Mouse (Mus musculus): Measurements from ENCODE around the gene Ctdspl. TPM values are rescaled to one million over a fixed set of nuclear protein-coding genes. Genes with fewer than 3 reads are reported as not detected.

The Ctdspl gene
- polyA plus RNA-seq, 1 experiment from 2014 or later, result 21.3 TPM

- Histone ChIP-seq H3K9ac (ENCODE audit: low read length) (no peak overlapping the region), H3K27ac (ENCODE audit: low read depth) (no peak overlapping the region), H3K4me2 (ENCODE audit: low read length) (peak overlapping the region; percentile 28; the same call in 1 of the 2 replicates), H3K4me1 (replicated peaks; ENCODE audit: control insufficient read depth, insufficient read depth, low read length) (peaks cover 24% of the 10 kb centered on the region), H3K27me3 (replicated peaks; ENCODE audit: control insufficient read depth, insufficient read depth, low read length) (no peaks in the 10 kb centered on the region), H3K4me3 (ENCODE audit: low read depth, low read length) (no peak overlapping the region), H3K9me3 (ENCODE audit: control insufficient read depth, low read length) (no peaks in the 10 kb centered on the region), H3K36me3 (ENCODE audit: control insufficient read depth, insufficient read depth, low read length) (0 out of 2 replicates have a peak, but pooled peaks cover 5% of the 10 kb centered on the region)
- DNase-seq (ENCODE audit: low spot score) (no peak), ATAC-seq (replicated peaks; ENCODE audit: low FRiP score, low TSS enrichment, low read depth) (no peak)
- WGBS, result 64% methylated on average over 12 of the region's 12 CpGs
Observed at GRCm38 (mm10) chr9:118934319-118934718, 8.1 kb downstream of the Ctdspl start.

GRCm38 (mm10) chr9:118935098-118935497, 8.8 kb downstream of the Ctdspl start:
- 0 out of 2 replicates have a peak, but pooled peaks cover 5% of the 10 kb centered on the region for H3K36me3 ChIP-seq (ENCODE audit: control insufficient read depth, insufficient read depth, low read length)
- no peaks in the 10 kb centered on the region for H3K9me3 ChIP-seq (ENCODE audit: control insufficient read depth, low read length)
- no peak overlapping the region for H3K4me3 ChIP-seq (ENCODE audit: low read depth, low read length)
- H3K4me2 ChIP-seq (ENCODE audit: low read length), result no peak overlapping the region
- no peak for ATAC-seq (replicated peaks; ENCODE audit: low FRiP score, low TSS enrichment, low read depth)
- no peak overlapping the region for H3K9ac ChIP-seq (ENCODE audit: low read length)
- 69% methylated on average over 13 of the region's 13 CpGs for WGBS
- H3K27me3 ChIP-seq (replicated peaks; ENCODE audit: control insufficient read depth, insufficient read depth, low read length), result no peaks in the 10 kb centered on the region
- no peak overlapping the region for H3K27ac ChIP-seq (ENCODE audit: low read depth)
- DNase-seq (ENCODE audit: low spot score), result no peak
- H3K4me1 ChIP-seq (replicated peaks; ENCODE audit: control insufficient read depth, insufficient read depth, low read length), result peaks cover 22% of the 10 kb centered on the region

- Histone ChIP-seq H3K4me1 (replicated peaks; ENCODE audit: control insufficient read depth, insufficient read depth, low read length) (peaks cover 25% of the 10 kb centered on the region), H3K9ac (ENCODE audit: low read length) (no peak overlapping the region), H3K27me3 (replicated peaks; ENCODE audit: control insufficient read depth, insufficient read depth, low read length) (no peaks in the 10 kb centered on the region), H3K36me3 (ENCODE audit: control insufficient read depth, insufficient read depth, low read length) (no peaks in the 10 kb centered on the region), H3K9me3 (ENCODE audit: control insufficient read depth, low read length) (no peaks in the 10 kb centered on the region), H3K4me2 (ENCODE audit: low read length) (no peak overlapping the region), H3K4me3 (ENCODE audit: low read depth, low read length) (no peak overlapping the region), H3K27ac (ENCODE audit: low read depth) (no peak overlapping the region)
- DNase-seq (ENCODE audit: low spot score) (no peak), ATAC-seq (replicated peaks; ENCODE audit: low FRiP score, low TSS enrichment, low read depth) (no peak)
- WGBS, result 66% methylated on average over 12 of the region's 12 CpGs
Observed at GRCm38 (mm10) chr9:118936071-118936470, 9.8 kb downstream of the Ctdspl start.

- no peak for DNase-seq (ENCODE audit: low spot score)
- Histone ChIP-seq H3K9me3 (ENCODE audit: control insufficient read depth, low read length) (no peaks in the 10 kb centered on the region), H3K27me3 (replicated peaks; ENCODE audit: control insufficient read depth, insufficient read depth, low read length) (no peaks in the 10 kb centered on the region), H3K27ac (ENCODE audit: low read depth) (no peak overlapping the region), H3K4me3 (ENCODE audit: low read depth, low read length) (no peak overlapping the region), H3K9ac (ENCODE audit: low read length) (no peak overlapping the region), H3K4me2 (ENCODE audit: low read length) (no peak overlapping the region), H3K36me3 (ENCODE audit: control insufficient read depth, insufficient read depth, low read length) (no peaks in the 10 kb centered on the region), H3K4me1 (replicated peaks; ENCODE audit: control insufficient read depth, insufficient read depth, low read length) (peaks cover 25% of the 10 kb centered on the region)
- ATAC-seq (replicated peaks; ENCODE audit: low FRiP score, low TSS enrichment, low read depth), result no peak
- 71% methylated on average over 3 of the region's 3 CpGs for WGBS
Observed at GRCm38 (mm10) chr9:118937515-118937914, 11.3 kb downstream of the Ctdspl start.

- 28% methylated on average over 13 of the region's 13 CpGs for WGBS
- H3K27ac ChIP-seq (ENCODE audit: low read depth), result no peak overlapping the region
- no peak overlapping the region for H3K4me2 ChIP-seq (ENCODE audit: low read length)
- H3K9me3 ChIP-seq (ENCODE audit: control insufficient read depth, low read length), result no peaks in the 10 kb centered on the region
- no peak overlapping the region for H3K4me3 ChIP-seq (ENCODE audit: low read depth, low read length)
- H3K36me3 ChIP-seq (ENCODE audit: control insufficient read depth, insufficient read depth, low read length), result no peaks in the 10 kb centered on the region
- H3K4me1 ChIP-seq (replicated peaks; ENCODE audit: control insufficient read depth, insufficient read depth, low read length), result peaks cover 23% of the 10 kb centered on the region
- no peak overlapping the region for H3K9ac ChIP-seq (ENCODE audit: low read length)
- DNase-seq (ENCODE audit: low spot score) (no peak), ATAC-seq (replicated peaks; ENCODE audit: low FRiP score, low TSS enrichment, low read depth) (no peak)
- no peaks in the 10 kb centered on the region for H3K27me3 ChIP-seq (replicated peaks; ENCODE audit: control insufficient read depth, insufficient read depth, low read length)
Observed at GRCm38 (mm10) chr9:118939410-118939809, 13.2 kb downstream of the Ctdspl start.

GRCm38 (mm10) chr9:118939831-118940230, 13.6 kb downstream of the Ctdspl start:
- H3K4me2 ChIP-seq (ENCODE audit: low read length), result no peak overlapping the region
- H3K27ac ChIP-seq (ENCODE audit: low read depth), result no peak overlapping the region
- DNase-seq (ENCODE audit: low spot score), result no peak
- no peak overlapping the region for H3K4me3 ChIP-seq (ENCODE audit: low read depth, low read length)
- ATAC-seq (replicated peaks; ENCODE audit: low FRiP score, low TSS enrichment, low read depth), result no peak
- H3K36me3 ChIP-seq (ENCODE audit: control insufficient read depth, insufficient read depth, low read length), result no peaks in the 10 kb centered on the region
- H3K4me1 ChIP-seq (replicated peaks; ENCODE audit: control insufficient read depth, insufficient read depth, low read length), result peaks cover 21% of the 10 kb centered on the region
- no peaks in the 10 kb centered on the region for H3K27me3 ChIP-seq (replicated peaks; ENCODE audit: control insufficient read depth, insufficient read depth, low read length)
- WGBS, result 82% methylated on average over 12 of the region's 12 CpGs
- H3K9ac ChIP-seq (ENCODE audit: low read length), result no peak overlapping the region
- H3K9me3 ChIP-seq (ENCODE audit: control insufficient read depth, low read length), result no peaks in the 10 kb centered on the region

- no peaks in the 10 kb centered on the region for H3K9me3 ChIP-seq (ENCODE audit: control insufficient read depth, low read length)
- DNase-seq (ENCODE audit: low spot score) (no peak), ATAC-seq (replicated peaks; ENCODE audit: low FRiP score, low TSS enrichment, low read depth) (no peak)
- no peak overlapping the region for H3K4me2 ChIP-seq (ENCODE audit: low read length)
- no peak overlapping the region for H3K9ac ChIP-seq (ENCODE audit: low read length)
- no peaks in the 10 kb centered on the region for H3K36me3 ChIP-seq (ENCODE audit: control insufficient read depth, insufficient read depth, low read length)
- no peaks in the 10 kb centered on the region for H3K27me3 ChIP-seq (replicated peaks; ENCODE audit: control insufficient read depth, insufficient read depth, low read length)
- no peak overlapping the region for H3K27ac ChIP-seq (ENCODE audit: low read depth)
- H3K4me1 ChIP-seq (replicated peaks; ENCODE audit: control insufficient read depth, insufficient read depth, low read length), result peaks cover 17% of the 10 kb centered on the region
- no peak overlapping the region for H3K4me3 ChIP-seq (ENCODE audit: low read depth, low read length)
- 78% methylated on average over 12 of the region's 12 CpGs for WGBS
Observed at GRCm38 (mm10) chr9:118940591-118941207, 14.4 kb downstream of the Ctdspl start.

GRCm38 (mm10) chr9:118942030-118942429, 15.8 kb downstream of the Ctdspl start:
- Histone ChIP-seq H3K4me3 (ENCODE audit: low read depth, low read length) (no peak overlapping the region), H3K4me2 (ENCODE audit: low read length) (no peak overlapping the region), H3K27ac (ENCODE audit: low read depth) (no peak overlapping the region), H3K4me1 (replicated peaks; ENCODE audit: control insufficient read depth, insufficient read depth, low read length) (peaks cover 17% of the 10 kb centered on the region), H3K9me3 (ENCODE audit: control insufficient read depth, low read length) (no peaks in the 10 kb centered on the region), H3K36me3 (ENCODE audit: control insufficient read depth, insufficient read depth, low read length) (no peaks in the 10 kb centered on the region), H3K9ac (ENCODE audit: low read length) (no peak overlapping the region), H3K27me3 (replicated peaks; ENCODE audit: control insufficient read depth, insufficient read depth, low read length) (no peaks in the 10 kb centered on the region)
- ATAC-seq (replicated peaks; ENCODE audit: low FRiP score, low TSS enrichment, low read depth) (no peak), DNase-seq (ENCODE audit: low spot score) (no peak)
- WGBS, result 87% methylated on average over 4 of the region's 4 CpGs

GRCm38 (mm10) chr9:118943941-118944340, 17.7 kb downstream of the Ctdspl start:
- Histone ChIP-seq H3K27ac (ENCODE audit: low read depth) (no peak overlapping the region), H3K36me3 (ENCODE audit: control insufficient read depth, insufficient read depth, low read length) (no peaks in the 10 kb centered on the region), H3K4me2 (ENCODE audit: low read length) (no peak overlapping the region), H3K9ac (ENCODE audit: low read length) (no peak overlapping the region), H3K27me3 (replicated peaks; ENCODE audit: control insufficient read depth, insufficient read depth, low read length) (no peaks in the 10 kb centered on the region), H3K9me3 (ENCODE audit: control insufficient read depth, low read length) (no peaks in the 10 kb centered on the region), H3K4me3 (ENCODE audit: low read depth, low read length) (no peak overlapping the region), H3K4me1 (replicated peaks; ENCODE audit: control insufficient read depth, insufficient read depth, low read length) (peaks cover 13% of the 10 kb centered on the region)
- DNase-seq (ENCODE audit: low spot score) (no peak), ATAC-seq (replicated peaks; ENCODE audit: low FRiP score, low TSS enrichment, low read depth) (no peak)
- WGBS, result 60% methylated on average over 5 of the region's 5 CpGs
